Mouse (Mus musculus) heart, adult 9 months (tissue): ENCODE results near the gene Gm20716.
"Not testable (repeated sequence)": the region's sequence is repeated elsewhere in the genome, so short reads cannot be mapped to it uniquely, and the experiment has no call there.

ENCODE experiments used
- DNase-seq, 2 experiments: peaks; one replicate each; pipeline ENCODE4 v3.0.0; 2022; ENCODE audit warnings: low spot score in 2 of 2

Gm20716 gene

GRCm38 (mm10) chr2:168166750-168167460 lies 63.3 kb downstream of the Gm20716 start:
- DNase-seq = no peak

DNA sequence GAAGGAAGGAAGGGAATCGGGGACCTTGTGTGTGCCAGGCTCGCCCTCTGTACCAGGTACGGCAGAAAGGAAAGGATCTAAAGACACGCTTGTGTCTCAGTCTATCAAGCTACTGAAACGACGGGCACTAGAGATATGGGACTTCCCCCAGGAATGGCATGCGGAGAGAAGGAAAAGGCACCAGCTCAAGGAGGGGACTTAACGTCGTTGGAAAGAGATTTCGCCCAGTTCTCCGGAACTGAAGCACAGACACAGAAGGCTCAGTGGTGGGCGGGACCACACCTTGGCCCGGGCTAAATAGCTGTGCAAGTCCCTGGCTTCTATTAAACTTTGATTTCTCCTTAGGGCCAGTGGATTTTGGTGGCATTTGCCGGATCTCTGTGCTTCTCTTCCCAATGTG lies 68.2 kb downstream of the Gm20716 start:
- no peak for DNase-seq

- no peak for DNase-seq
Observed at GRCm38 (mm10) chr2:168161514-168161971, 68.6 kb downstream of the Gm20716 start.

DNA sequence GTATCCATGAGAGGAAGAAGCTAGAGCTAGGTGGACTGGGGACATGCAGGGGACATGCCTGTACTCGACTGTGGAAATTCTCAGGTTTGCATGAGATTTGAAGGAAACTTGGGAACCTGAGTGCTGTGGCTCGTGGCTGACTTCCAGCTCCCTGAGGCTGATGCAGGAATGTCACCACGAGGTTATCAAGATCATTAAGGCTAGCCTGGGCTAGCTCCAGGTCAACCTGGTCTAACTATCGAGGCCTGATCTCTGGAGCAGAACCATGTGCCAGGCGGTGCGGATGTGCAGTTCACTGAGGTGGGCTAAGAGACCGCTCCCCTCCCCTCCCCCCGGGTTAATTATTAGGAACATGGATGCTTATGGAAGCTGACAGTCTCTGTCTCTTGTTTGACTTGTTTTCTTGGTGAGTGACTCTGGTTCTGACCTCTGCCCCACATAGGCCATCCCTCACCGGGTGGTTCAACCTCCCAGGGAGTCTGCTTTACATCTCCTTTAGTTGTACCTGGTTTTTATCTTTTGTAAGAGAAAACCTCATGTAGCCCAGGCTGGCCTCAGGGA lies 69.7 kb downstream of the Gm20716 start:
- DNase-seq = no peak

- no peak for DNase-seq
Observed at GRCm38 (mm10) chr2:168158911-168159711, 71.1 kb downstream of the Gm20716 start.

- DNase-seq = not testable (repeated sequence)
Observed at GRCm38 (mm10) chr2:168157974-168158373, 72.2 kb downstream of the Gm20716 start.

GRCm38 (mm10) chr2:168156361-168156760 lies 73.8 kb downstream of the Gm20716 start:
- no peak for DNase-seq

- DNase-seq = no peak
Observed at GRCm38 (mm10) chr2:168155666-168156065, 74.5 kb downstream of the Gm20716 start.

GRCm38 (mm10) chr2:168154090-168154881 lies 75.9 kb downstream of the Gm20716 start:
- DNase-seq = peak; percentile 47 to 52

- DNase-seq = no peak
Observed at GRCm38 (mm10) chr2:168149241-168149640, 80.9 kb downstream of the Gm20716 start.

DNA sequence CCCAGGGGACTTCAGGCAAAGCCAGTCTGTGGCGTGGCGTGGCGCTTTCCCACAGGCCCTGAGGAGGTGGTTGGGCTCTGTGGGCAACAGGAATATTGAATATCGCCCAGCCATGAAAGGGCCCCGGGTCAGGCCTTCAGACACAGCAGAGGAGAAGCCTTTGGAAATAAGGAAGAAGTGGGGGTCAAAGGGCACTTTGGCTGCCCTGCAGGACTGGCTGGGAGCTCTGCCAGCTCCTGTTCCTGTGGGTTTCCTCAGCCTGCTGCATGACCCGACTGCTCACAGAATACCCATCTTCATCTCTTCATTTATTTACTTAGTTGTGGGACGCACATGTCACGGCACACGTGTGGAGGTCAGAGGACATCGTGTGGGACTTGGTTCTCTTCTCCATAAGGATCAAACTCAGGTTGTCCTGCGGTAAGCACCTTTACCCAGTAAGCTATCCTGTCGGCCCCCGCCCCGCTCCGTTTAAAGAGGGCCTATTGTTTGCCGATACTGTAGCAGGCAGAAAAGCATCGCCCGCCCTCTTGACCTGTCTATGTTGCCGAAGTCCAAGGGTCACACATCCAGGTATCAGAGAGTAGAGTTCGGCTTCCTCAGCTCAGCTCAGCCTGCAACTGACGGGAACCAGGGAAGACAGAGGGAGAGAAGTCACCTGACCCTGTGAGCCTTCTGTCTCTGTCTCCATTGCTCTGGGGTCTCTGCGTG lies 82.3 kb downstream of the Gm20716 start:
- DNase-seq = no peak

DNA sequence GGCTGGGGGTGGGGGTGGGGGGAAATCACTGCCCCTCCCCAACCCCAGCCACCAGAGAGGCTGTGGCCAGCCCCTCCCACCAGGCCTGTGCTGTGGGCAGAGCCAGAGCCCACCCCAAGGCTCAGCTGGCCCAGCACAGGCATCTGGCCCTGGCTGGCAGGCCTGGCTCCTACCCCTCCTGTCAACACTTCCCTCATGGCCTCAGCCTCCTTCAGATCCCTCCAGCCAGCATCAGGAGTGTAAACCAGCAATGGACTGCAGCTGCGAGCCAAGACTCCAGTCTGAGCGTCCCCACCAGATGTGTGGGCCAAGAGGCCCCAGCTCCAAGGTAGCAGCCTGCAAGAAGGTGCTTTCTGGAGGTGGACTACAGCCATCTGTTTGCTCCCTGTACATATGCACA lies 84.7 kb downstream of the Gm20716 start:
- no peak for DNase-seq

GRCm38 (mm10) chr2:168143794-168144193 lies 86.4 kb downstream of the Gm20716 start:
- no peak for DNase-seq

DNA sequence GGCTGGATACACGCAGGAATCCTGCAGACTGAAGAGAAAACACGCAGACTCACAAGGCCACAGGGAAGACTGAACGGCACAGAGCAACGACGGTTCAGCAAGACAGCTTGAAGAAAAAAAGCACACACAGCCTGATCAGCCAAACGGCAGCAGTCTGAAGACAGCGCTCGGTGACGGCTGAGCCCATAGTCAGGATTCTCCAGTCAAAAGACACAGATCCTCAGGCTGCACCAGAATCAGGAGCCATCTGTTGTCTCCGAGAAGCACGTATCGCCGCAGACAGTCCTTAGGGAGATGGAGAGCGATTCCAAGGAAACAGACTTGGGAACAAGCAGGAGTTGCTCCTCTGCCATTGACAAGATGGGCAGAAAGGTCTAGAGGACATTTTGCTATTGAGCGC lies 93.0 kb downstream of the Gm20716 start:
- no peak for DNase-seq
